Mouse (Mus musculus): ENCODE measurements around the gene Nat8f2. TPM values are rescaled to one million over a fixed set of nuclear protein-coding genes. Genes with fewer than 3 reads are reported as not detected.
"Not testable (repeated sequence)": the region's sequence is repeated elsewhere in the genome, so short reads cannot be mapped to it uniquely, and the experiment has no call there.

The Nat8f2 gene
- polyA plus RNA-seq (2012) = not detected in 2 replicates

- TF ChIP-seq GATA1 (IDR thresholded peaks at IDR 0.05; ENCODE audit: low read length) = not testable (repeated sequence)
Observed at GRCm38 (mm10) chr6:85869006-85869405, at the start of gene Nat8f2. Nat8f2 (minus strand) TSS chr6:85869158.

GRCm38 (mm10) chr6:85916596-85916995 lies 47.6 kb upstream of the Nat8f2 start:
- TF ChIP-seq GATA1 (IDR thresholded peaks at IDR 0.05; ENCODE audit: low read length) = no peak

- not testable (repeated sequence) for TF ChIP-seq GATA1 (IDR thresholded peaks at IDR 0.05; ENCODE audit: low read length)
Observed at GRCm38 (mm10) chr6:85915539-85916513, 46.9 kb upstream of the Nat8f2 start, which contains the start of gene Nat8f1. Nat8f1 (minus strand) TSS chr6:85915687.

- no peak for TF ChIP-seq GATA1 (IDR thresholded peaks at IDR 0.05; ENCODE audit: low read length)
Observed at GRCm38 (mm10) chr6:85915141-85915538, 46.2 kb upstream of the Nat8f2 start.

GRCm38 (mm10) chr6:85911587-85911986 lies 42.6 kb upstream of the Nat8f2 start, which contains the start of gene Tprkb:
Tprkb (plus strand) TSS chr6:85911865.
- no peak for TF ChIP-seq GATA1 (IDR thresholded peaks at IDR 0.05; ENCODE audit: low read length)

GRCm38 (mm10) chr6:85909704-85910103 lies 40.7 kb upstream of the Nat8f2 start:
- TF ChIP-seq GATA1 (IDR thresholded peaks at IDR 0.05; ENCODE audit: low read length) = no peak

- no peak for TF ChIP-seq GATA1 (IDR thresholded peaks at IDR 0.05; ENCODE audit: low read length)
Observed at GRCm38 (mm10) chr6:85908341-85908740, 39.4 kb upstream of the Nat8f2 start.

GRCm38 (mm10) chr6:85904642-85905061 lies 35.7 kb upstream of the Nat8f2 start, which contains the start of gene Nat8f4:
Nat8f4 (minus strand) TSS chr6:85904884.
- TF ChIP-seq GATA1 (IDR thresholded peaks at IDR 0.05; ENCODE audit: low read length) = not testable (repeated sequence)

- TF ChIP-seq GATA1 (IDR thresholded peaks at IDR 0.05; ENCODE audit: low read length) = no peak
Observed at GRCm38 (mm10) chr6:85902303-85902702, 33.3 kb upstream of the Nat8f2 start.

- TF ChIP-seq GATA1 (IDR thresholded peaks at IDR 0.05; ENCODE audit: low read length) = no peak
Observed at GRCm38 (mm10) chr6:85888961-85889360, 20.0 kb upstream of the Nat8f2 start.

GRCm38 (mm10) chr6:85884311-85884710 lies 15.4 kb upstream of the Nat8f2 start:
- TF ChIP-seq GATA1 (IDR thresholded peaks at IDR 0.05; ENCODE audit: low read length) = no peak

- TF ChIP-seq GATA1 (IDR thresholded peaks at IDR 0.05; ENCODE audit: low read length) = no peak
Observed at GRCm38 (mm10) chr6:85867726-85868690, 950 bp downstream of the Nat8f2 start.

- no peak for TF ChIP-seq GATA1 (IDR thresholded peaks at IDR 0.05; ENCODE audit: low read length)
Observed at GRCm38 (mm10) chr6:85863840-85864239, 5.1 kb downstream of the Nat8f2 start.

- TF ChIP-seq GATA1 (IDR thresholded peaks at IDR 0.05; ENCODE audit: low read length) = no peak
Observed at GRCm38 (mm10) chr6:85863136-85863535, 5.8 kb downstream of the Nat8f2 start.

GRCm38 (mm10) chr6:85862565-85862964 lies 6.4 kb downstream of the Nat8f2 start:
- TF ChIP-seq GATA1 (IDR thresholded peaks at IDR 0.05; ENCODE audit: low read length) = no peak

Measured in G1E-ER4 (cell line).